Mouse (Mus musculus) kidney, adult 2 months (tissue): Measurements from ENCODE around the gene Stim2.

Experiments
- CTCF ChIP-seq: fragments of 200-500 bp; conservative IDR thresholded peaks from 2 replicates; pipeline ENCODE4 v1.5.1; 2011; ENCODE audit warnings: low read depth, mild to moderate bottlenecking, control low read depth, low read length, moderate library complexity, mixed read lengths; ENCODE audit not compliant: insufficient read depth, insufficient read length
- POLR2A ChIP-seq: fragments of 200-500 bp; IDR thresholded peaks from one replicate; pipeline ENCODE4 v1.6.1; 2011; ENCODE audit warnings: low read depth, low read length, control low read depth

DNA sequence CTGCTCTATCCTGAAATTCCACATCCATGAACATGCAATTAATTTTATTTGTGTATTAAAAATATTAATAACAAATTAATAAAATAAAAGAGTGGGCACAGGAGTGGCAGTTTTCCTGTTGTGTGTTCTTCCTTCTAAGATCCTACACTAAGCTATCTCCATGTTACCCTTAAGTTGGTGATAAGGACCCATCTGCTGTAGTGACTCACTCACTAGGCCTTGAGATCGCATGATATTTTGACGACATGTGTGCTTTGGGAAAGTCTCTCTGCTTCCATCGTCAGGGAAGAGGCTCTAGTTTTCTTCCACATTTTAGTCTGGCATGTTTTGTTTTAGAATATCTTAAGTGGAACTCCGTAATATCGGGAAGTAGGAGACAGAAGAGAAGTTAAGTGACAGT lies 73.0 kb downstream of the Stim2 start:
- TF ChIP-seq CTCF (no peak), POLR2A (no peak)
